Mouse (Mus musculus) midbrain, embryonic 15.5 days (tissue): ENCODE measurements at regions not wholly inside any gene's neighbourhood (a gene's known extent, or its start where the extent isn't known, plus 50 kb on each side); places are given as distances from the start of the nearest gene placed in this dataset.

Experiments
- ATAC-seq: fragments of 200-750 bp; cut with Nextera tagmentation; replicated peaks from 2 replicates; pipeline ENCODE4 v1.8.0; 2017; ENCODE audit warnings: moderate TSS enrichment
- H3K27ac ChIP-seq: fragments of 300-500 bp; sonication (generic); 2 replicates; pipeline ENCODE4 v1.5.1; 2015; ENCODE audit warnings: mild to moderate bottlenecking, inconsistent platforms
- H3K27me3 ChIP-seq: fragments of 300-500 bp; sonication (generic); replicated peaks from 2 replicates; pipeline ENCODE4 v1.6.1; 2015; ENCODE audit warnings: inconsistent platforms
- H3K36me3 ChIP-seq: fragments of 300-500 bp; sonication (generic); replicated peaks from 2 replicates; pipeline ENCODE4 v1.6.1; 2015; ENCODE audit warnings: inconsistent platforms
- H3K4me1 ChIP-seq: fragments of 300-500 bp; sonication (generic); 2 replicates; pipeline ENCODE4 v1.6.1; 2015; ENCODE audit warnings: inconsistent platforms
- H3K4me2 ChIP-seq: fragments of 300-500 bp; sonication (generic); 2 replicates; pipeline ENCODE4 v1.6.1; 2015; ENCODE audit warnings: inconsistent platforms, mild to moderate bottlenecking, moderate library complexity
- H3K4me3 ChIP-seq: fragments of 300-500 bp; sonication (generic); 2 replicates; pipeline ENCODE4 v1.5.1; 2015; ENCODE audit warnings: mild to moderate bottlenecking, inconsistent platforms
- H3K9ac ChIP-seq: fragments of 300-500 bp; sonication (generic); 2 replicates; pipeline ENCODE4 v1.6.1; 2015; ENCODE audit warnings: mild to moderate bottlenecking, inconsistent platforms
- H3K9me3 ChIP-seq: fragments of 300-500 bp; sonication (generic); 2 replicates; pipeline ENCODE4 v1.6.1; 2016; ENCODE audit warnings: inconsistent platforms
- WGBS: fragments of 180-500 bp; shearing (Covaris S2); methylation state at CpG from one replicate; pipeline ENCODE4 v1.1.7; 2015; ENCODE audit warnings: mixed read lengths; 5-methylcytosine and 5-hydroxymethylcytosine counted together

DNA sequence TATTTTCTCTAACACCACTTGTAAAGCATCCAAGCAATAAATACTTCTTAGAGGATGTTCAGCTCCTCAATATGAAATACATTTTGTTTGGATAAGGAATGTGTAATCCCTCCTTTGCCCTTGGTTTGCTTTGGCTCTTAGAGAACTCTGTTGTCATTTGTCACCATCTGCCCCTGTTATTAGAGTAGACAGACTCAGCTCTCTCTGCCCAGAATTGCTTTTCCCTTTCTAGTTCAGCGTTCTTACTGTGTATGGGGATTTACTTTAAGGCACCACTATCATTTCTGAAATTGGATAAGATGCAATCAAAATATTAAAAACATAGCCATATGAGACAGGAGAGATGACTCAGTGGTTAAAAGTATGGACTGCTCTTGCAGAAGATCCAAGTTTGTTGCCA, 101.5 kb upstream of the Ednra start:
- ATAC-seq, result no peak
- 80% methylated on average over 1 of the region's 1 CpGs for WGBS
- Histone ChIP-seq H3K9me3 (no peaks in the 10 kb centered on the region), H3K36me3 (no peaks in the 10 kb centered on the region), H3K4me1 (peaks cover 2% of the 10 kb centered on the region; the same call in 1 of the 2 replicates), H3K4me2 (no peak overlapping the region), H3K4me3 (no peak overlapping the region), H3K27me3 (no peaks in the 10 kb centered on the region), H3K9ac (no peak overlapping the region), H3K27ac (no peak overlapping the region)

DNA sequence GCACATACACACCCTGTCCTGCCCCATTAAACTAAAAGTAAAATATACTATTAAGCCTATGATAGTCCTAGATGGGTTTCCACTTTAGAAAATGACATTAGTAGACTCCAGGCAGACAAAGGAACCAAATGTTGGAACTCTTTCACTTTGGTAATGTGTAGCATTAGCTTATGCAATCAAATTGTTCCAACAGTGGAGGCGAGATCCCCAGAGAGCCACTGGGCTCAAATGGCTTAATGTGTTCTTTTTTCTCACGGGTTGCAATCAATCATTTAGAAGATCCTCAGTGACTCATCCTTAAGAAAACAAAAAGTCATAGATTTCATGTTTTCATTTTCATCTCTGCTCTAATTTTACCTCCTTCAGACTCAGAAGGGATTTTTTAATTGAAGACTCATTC, 102.0 kb upstream of the Ednra start:
- Histone ChIP-seq H3K4me1 (peaks cover 2% of the 10 kb centered on the region; the same call in 1 of the 2 replicates), H3K4me2 (no peak overlapping the region), H3K36me3 (no peaks in the 10 kb centered on the region), H3K27ac (no peak overlapping the region), H3K27me3 (no peaks in the 10 kb centered on the region), H3K9me3 (no peaks in the 10 kb centered on the region), H3K4me3 (no peak overlapping the region), H3K9ac (no peak overlapping the region)
- WGBS, result 76% methylated on average over 2 of the region's 2 CpGs
- ATAC-seq, result no peak

GRCm38 (mm10) chr8:77828079-77828478, 103.8 kb upstream of the Ednra start:
- peaks cover 2% of the 10 kb centered on the region; the same call in 1 of the 2 replicates for H3K4me1 ChIP-seq
- H3K9ac ChIP-seq, result no peak overlapping the region
- no peak overlapping the region for H3K27ac ChIP-seq
- H3K36me3 ChIP-seq, result no peaks in the 10 kb centered on the region
- H3K4me3 ChIP-seq, result no peak overlapping the region
- no peaks in the 10 kb centered on the region for H3K27me3 ChIP-seq
- no peak overlapping the region for H3K4me2 ChIP-seq
- ATAC-seq, result peak; percentile 50; the same call in 1 of the 2 replicates
- H3K9me3 ChIP-seq, result no peaks in the 10 kb centered on the region
- 10% methylated on average over 7 of the region's 7 CpGs for WGBS

DNA sequence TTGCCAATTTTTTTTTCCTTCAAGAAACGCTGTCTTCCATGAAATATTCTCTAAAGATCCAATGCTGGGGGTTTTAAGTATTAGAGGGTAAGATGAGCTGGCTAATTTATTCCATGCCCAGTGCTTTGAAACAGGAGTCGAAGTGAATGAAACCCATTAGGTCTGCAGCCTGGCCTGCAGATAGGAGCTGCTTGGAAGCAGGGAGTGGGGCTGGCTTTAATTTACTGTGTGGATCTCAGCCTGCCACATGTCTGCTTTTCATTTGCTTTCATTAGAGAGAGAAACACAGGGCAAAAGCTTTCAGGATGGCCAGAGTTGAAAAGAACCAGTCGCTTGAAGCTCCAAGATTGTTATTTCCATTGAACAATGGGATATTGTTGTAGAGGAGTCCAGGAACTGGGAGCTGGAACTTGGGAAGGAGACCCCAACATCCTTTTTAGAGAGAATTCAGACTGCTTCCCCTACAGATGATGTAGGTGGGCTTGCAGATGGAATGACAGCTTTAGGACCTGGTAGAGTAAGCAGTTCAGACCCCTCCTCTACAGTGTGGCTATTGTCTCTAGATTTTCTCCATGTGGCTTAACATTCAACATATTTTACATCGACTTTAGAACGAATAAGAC, 105.0 kb upstream of the Ednra start:
- Histone ChIP-seq H3K9me3 (no peaks in the 10 kb centered on the region), H3K9ac (no peak overlapping the region), H3K4me1 (peaks cover 2% of the 10 kb centered on the region; the same call in 1 of the 2 replicates), H3K27me3 (no peaks in the 10 kb centered on the region), H3K36me3 (no peaks in the 10 kb centered on the region), H3K4me3 (no peak overlapping the region), H3K27ac (no peak overlapping the region), H3K4me2 (no peak overlapping the region)
- WGBS, result 57% methylated on average over 5 of the region's 5 CpGs
- ATAC-seq, result no peak

DNA sequence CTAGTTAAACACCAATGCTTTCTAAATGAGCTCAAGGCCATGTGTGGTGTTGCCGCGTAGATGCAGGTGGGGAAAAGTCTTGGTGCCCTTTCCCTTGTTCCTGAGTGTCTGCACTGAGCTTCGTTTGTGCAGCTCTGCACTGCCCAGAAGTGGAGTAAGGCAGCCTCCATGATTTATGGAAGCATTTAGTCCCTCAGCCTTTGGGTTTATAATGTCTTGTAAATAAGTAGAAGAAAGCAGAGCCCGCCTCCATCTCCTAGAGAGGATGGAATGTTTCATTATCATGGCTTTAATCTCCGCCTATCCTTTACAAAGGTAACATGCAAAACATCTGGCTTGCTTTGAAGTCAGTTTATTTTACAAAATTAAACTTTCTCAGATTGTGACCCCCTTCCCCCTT, 105.5 kb upstream of the Ednra start:
- Histone ChIP-seq H3K27ac (no peak overlapping the region), H3K4me1 (peaks cover 2% of the 10 kb centered on the region; the same call in 1 of the 2 replicates), H3K36me3 (no peaks in the 10 kb centered on the region), H3K4me2 (no peak overlapping the region), H3K9me3 (no peaks in the 10 kb centered on the region), H3K27me3 (no peaks in the 10 kb centered on the region), H3K9ac (no peak overlapping the region), H3K4me3 (no peak overlapping the region)
- no peak for ATAC-seq
- 90% methylated on average over 5 of the region's 5 CpGs for WGBS

DNA sequence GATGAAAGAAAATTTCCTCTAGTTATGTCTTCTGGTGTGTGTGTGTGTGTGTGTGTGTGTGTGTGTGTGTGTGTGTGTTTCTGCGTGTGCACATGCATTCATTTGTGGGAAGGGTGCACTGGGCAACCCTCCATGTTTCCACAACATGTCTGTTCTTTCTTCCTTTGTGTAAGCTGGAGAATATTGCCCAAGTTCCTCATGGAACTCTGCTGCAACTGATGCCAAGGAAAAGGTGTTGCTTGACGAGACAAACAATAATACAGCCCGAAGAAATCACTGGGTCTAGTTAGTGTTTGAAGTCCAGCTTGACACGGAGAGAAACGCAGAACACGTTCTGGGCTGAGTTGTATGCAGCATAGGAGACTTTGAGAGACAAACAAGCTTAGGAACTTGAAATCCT, 110.0 kb upstream of the Ednra start:
- WGBS, result 78% methylated on average over 6 of the region's 6 CpGs

GRCm38 (mm10) chr8:77836902-77837489, 112.7 kb upstream of the Ednra start:
- no peaks in the 10 kb centered on the region for H3K36me3 ChIP-seq
- no peak overlapping the region for H3K27ac ChIP-seq
- no peaks in the 10 kb centered on the region for H3K27me3 ChIP-seq
- H3K4me3 ChIP-seq, result no peak overlapping the region
- ATAC-seq, result no peak
- H3K4me2 ChIP-seq, result no peak overlapping the region
- H3K4me1 ChIP-seq, result no peaks in the 10 kb centered on the region
- no peak overlapping the region for H3K9ac ChIP-seq
- WGBS, result 74% methylated on average over 5 of the region's 5 CpGs
- no peaks in the 10 kb centered on the region for H3K9me3 ChIP-seq

More for the DNA sequence above, 110.0 kb upstream of the Ednra start:
- Histone ChIP-seq H3K4me3 (no peak overlapping the region), H3K9me3 (no peaks in the 10 kb centered on the region), H3K27ac (no peak overlapping the region), H3K36me3 (no peaks in the 10 kb centered on the region), H3K4me1 (no peaks in the 10 kb centered on the region), H3K4me2 (no peak overlapping the region), H3K9ac (no peak overlapping the region), H3K27me3 (no peaks in the 10 kb centered on the region)
- ATAC-seq, result no peak

DNA sequence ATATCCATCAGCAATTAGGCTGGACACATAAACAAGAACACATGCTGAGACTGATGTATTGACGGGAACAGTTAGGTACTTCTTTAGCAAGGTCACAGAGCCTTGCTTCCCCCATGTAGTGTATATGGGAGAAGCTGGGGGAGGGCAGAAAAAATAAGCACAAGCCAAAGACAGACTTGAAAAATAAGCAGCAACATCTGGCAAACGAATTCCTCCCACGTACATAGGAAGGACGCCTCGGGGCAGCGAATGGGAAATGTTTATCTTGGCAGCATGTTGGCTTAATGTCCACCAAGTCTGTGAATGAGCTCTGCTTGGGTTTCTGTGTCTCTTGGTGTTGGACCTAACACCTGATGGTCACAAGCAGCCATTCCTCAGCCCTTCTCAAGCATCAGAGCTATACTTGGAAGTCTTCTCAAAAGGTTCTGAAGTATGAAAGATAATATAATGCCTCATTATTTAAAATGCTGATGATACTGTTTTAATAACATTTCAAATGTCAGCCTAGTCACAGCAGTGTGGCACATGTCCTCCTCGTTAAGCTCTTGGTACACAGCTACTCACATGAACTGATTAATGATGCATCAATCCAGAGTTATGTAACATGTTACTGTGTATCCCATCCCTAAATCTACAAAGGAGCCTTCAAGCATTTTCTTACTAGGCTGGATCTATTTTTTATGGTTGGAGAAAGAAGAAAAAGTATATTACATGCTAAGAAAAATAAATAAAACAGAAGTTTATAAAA, 118.3 kb upstream of the Ednra start:
- no peaks in the 10 kb centered on the region for H3K9me3 ChIP-seq
- H3K9ac ChIP-seq, result no peak overlapping the region
- no peak overlapping the region for H3K4me2 ChIP-seq
- H3K27ac ChIP-seq, result no peak overlapping the region
- no peaks in the 10 kb centered on the region for H3K36me3 ChIP-seq
- H3K4me1 ChIP-seq, result no peaks in the 10 kb centered on the region
- H3K27me3 ChIP-seq, result no peaks in the 10 kb centered on the region
- WGBS, result 82% methylated on average over 7 of the region's 7 CpGs
- no peak for ATAC-seq
- no peak overlapping the region for H3K4me3 ChIP-seq

DNA sequence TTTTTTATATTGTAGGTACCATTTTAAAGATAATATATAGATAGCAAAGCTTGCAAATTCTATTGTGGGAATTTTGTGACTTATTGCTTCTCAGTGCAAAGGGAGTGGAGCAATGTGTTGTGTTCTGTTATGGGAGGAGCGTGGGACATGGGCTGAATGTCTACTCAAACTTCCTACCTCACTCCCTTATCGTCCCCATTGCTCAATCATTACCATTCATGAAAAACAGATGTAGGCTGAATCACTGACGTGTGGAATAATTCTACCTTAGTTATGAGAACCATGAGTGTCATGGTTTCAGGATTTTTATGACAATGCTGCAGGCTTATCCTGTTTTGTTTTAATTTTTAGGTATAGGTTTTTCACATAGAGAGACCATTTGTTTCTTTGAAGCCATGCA, 119.0 kb upstream of the Ednra start:
- Histone ChIP-seq H3K4me3 (no peak overlapping the region), H3K4me2 (no peak overlapping the region), H3K27me3 (no peaks in the 10 kb centered on the region), H3K9me3 (no peaks in the 10 kb centered on the region), H3K36me3 (no peaks in the 10 kb centered on the region), H3K4me1 (no peaks in the 10 kb centered on the region), H3K9ac (no peak overlapping the region), H3K27ac (no peak overlapping the region)
- no peak for ATAC-seq
- WGBS, result 86% methylated on average over 3 of the region's 3 CpGs

- H3K9ac ChIP-seq, result no peak overlapping the region
- no peaks in the 10 kb centered on the region for H3K36me3 ChIP-seq
- H3K4me1 ChIP-seq, result no peaks in the 10 kb centered on the region
- no peaks in the 10 kb centered on the region for H3K9me3 ChIP-seq
- H3K4me2 ChIP-seq, result no peak overlapping the region
- no peak overlapping the region for H3K27ac ChIP-seq
- no peak overlapping the region for H3K4me3 ChIP-seq
- 78% methylated on average over 5 of the region's 5 CpGs for WGBS
- no peak for ATAC-seq
- H3K27me3 ChIP-seq, result no peaks in the 10 kb centered on the region
Measured at GRCm38 (mm10) chr8:77850523-77850922, 126.3 kb upstream of the Ednra start.

DNA sequence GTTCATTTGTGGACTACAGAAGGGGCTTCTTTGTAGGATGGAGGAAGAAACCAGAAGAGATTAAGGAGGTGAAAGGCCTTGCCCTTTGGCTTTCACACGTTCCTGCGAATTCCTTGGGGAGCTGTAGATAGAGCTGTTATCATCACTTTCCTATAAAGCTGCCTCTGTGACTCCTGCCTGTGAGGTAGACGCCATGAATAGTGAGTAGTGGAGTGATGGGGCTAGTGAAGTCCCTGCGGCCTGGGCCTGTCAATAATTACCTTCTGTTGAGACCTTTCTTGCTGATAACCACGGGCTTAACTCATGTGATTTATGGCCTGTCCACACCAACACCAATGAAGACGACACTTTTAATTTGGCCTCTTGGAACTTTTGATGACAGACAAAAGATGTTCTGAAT, 146.0 kb upstream of the Ednra start:
- Histone ChIP-seq H3K27ac (no peak overlapping the region), H3K4me2 (no peak overlapping the region), H3K36me3 (no peaks in the 10 kb centered on the region), H3K27me3 (no peaks in the 10 kb centered on the region), H3K4me3 (no peak overlapping the region), H3K9ac (no peak overlapping the region), H3K9me3 (no peaks in the 10 kb centered on the region), H3K4me1 (no peaks in the 10 kb centered on the region)
- WGBS, result 62% methylated on average over 6 of the region's 6 CpGs
- no peak for ATAC-seq

DNA sequence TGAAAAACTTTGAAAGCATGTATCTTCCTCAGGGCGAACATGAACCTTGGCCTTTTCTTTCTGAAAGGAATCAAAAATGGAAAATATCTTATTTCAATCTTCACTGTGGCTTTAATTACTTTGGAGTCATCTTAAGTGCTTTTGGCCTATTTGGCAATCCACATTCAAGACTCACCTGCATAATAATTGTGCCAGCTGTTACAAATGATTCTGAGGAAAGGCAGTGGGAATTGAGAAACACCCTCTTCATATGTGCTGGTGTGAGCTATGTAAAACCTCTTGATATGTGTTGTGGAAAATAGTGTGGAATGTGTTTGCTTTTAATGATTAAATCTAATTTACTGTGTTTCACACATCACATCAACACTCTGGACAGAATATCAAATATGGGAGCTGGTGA, 148.5 kb upstream of the Ednra start:
- Histone ChIP-seq H3K4me3 (no peak overlapping the region), H3K9me3 (no peaks in the 10 kb centered on the region), H3K4me1 (no peaks in the 10 kb centered on the region), H3K9ac (no peak overlapping the region), H3K27me3 (no peaks in the 10 kb centered on the region), H3K36me3 (no peaks in the 10 kb centered on the region), H3K27ac (no peak overlapping the region), H3K4me2 (no peak overlapping the region)
- ATAC-seq, result no peak
- WGBS, result 98% methylated on average over 1 of the region's 1 CpGs

DNA sequence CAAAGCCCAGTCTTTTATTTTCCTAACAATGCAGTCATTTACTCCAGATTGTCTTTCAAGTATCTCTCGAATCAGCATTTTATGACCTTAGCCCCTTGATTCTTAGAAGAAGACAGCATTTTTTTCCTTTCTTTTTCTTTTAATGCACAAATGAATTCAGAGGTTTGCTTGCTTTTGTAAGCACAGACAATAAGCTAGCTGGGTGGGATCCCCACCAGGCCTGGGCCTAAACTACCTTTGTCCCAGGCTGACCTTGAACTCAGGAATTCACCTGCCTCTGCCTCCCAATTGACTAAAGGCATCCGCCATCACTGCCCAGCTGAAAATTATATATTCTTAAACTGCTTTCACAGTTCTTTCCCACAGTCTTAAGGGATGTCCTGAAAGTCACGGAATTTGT, 195.5 kb upstream of the Ednra start:
- Histone ChIP-seq H3K4me2 (no peak overlapping the region), H3K27me3 (no peaks in the 10 kb centered on the region), H3K9me3 (no peaks in the 10 kb centered on the region), H3K4me1 (no peaks in the 10 kb centered on the region), H3K9ac (no peak overlapping the region), H3K36me3 (no peaks in the 10 kb centered on the region), H3K4me3 (no peak overlapping the region), H3K27ac (no peak overlapping the region)
- 80% methylated on average over 3 of the region's 3 CpGs for WGBS
- ATAC-seq, result no peak
